ENCODE assay signal across 26 mouse cellular contexts in genomic region chr19:41052247-41052646, GRCm38 (mm10). TPM values are rescaled to one million over a fixed set of nuclear protein-coding genes. Genes with fewer than 3 reads are reported as not detected.
A peak's percentile ranks its signal among the peaks of the same experiment; 100 is the strongest.
DNase-seq lines count a peak whose midpoint lies in the region; ATAC-seq and TF ChIP-seq lines count a peak whose summit lies in the region.
"Had no signal": no experiment of that assay in that cellular context is flagged by ENCODE, and none has a peak within 500 bp of the region (broad histone marks: within the 10 kb centered on the region; RNA-seq: fewer than 3 reads in every experiment).

No protein-coding gene starts in this region.

- no peaks in the 10 kb centered on the region for H3K79me2 ChIP-seq in liver, adult 2 months (ENCODE audit: control insufficient read depth, insufficient read depth, low read length)

- no peaks in the 10 kb centered on the region for H3K36me3 ChIP-seq in kidney, embryonic 14.5 days (ENCODE audit: control insufficient read depth, insufficient read depth, low read length)
- H3K36me3 ChIP-seq in liver, adult 2 months (ENCODE audit: control insufficient read depth, insufficient read depth, low read length), result no peaks in the 10 kb centered on the region
- no peaks in the 10 kb centered on the region for H3K36me3 ChIP-seq in liver, embryonic 12.5 days
- no peaks in the 10 kb centered on the region for H3K36me3 ChIP-seq in stomach, embryonic 15.5 days
- no peaks in the 10 kb centered on the region for H3K36me3 ChIP-seq in stomach, postnatal 0 days (ENCODE audit: control insufficient read depth, insufficient read depth, low read length)
- no peaks in the 10 kb centered on the region for H3K36me3 ChIP-seq in neural tube, embryonic 15.5 days
- H3K36me3 ChIP-seq: embryonic facial prominence, embryonic 12.5 days; heart, embryonic 10.5 days had no signal

- H3K4me2 ChIP-seq in kidney, embryonic 14.5 days (replicated peaks; ENCODE audit: low read depth, low read length), result no peak overlapping the region
- H3K4me2 ChIP-seq in liver, embryonic 12.5 days, result no peak overlapping the region
- no peak overlapping the region for H3K4me2 ChIP-seq in stomach, embryonic 15.5 days
- no peak overlapping the region for H3K4me2 ChIP-seq in stomach, postnatal 0 days (replicated peaks; ENCODE audit: low read depth)
- H3K4me2 ChIP-seq in neural tube, embryonic 15.5 days, result no peak overlapping the region
- H3K4me2 ChIP-seq: embryonic facial prominence, embryonic 12.5 days had no signal

- H3K4me1 ChIP-seq in kidney, embryonic 14.5 days (ENCODE audit: control insufficient read depth, insufficient read depth, low read length), result peaks cover 6% of the 10 kb centered on the region; the same call in 1 of the 2 replicates
- H3K4me1 ChIP-seq in liver, adult 2 months (ENCODE audit: control insufficient read depth, insufficient read depth, low read length), result peaks cover 7% of the 10 kb centered on the region
- no peaks in the 10 kb centered on the region for H3K4me1 ChIP-seq in liver, embryonic 12.5 days
- H3K4me1 ChIP-seq in stomach, embryonic 15.5 days, result no peaks in the 10 kb centered on the region
- no peaks in the 10 kb centered on the region for H3K4me1 ChIP-seq in stomach, postnatal 0 days (replicated peaks; ENCODE audit: control insufficient read depth, insufficient read depth)
- no peaks in the 10 kb centered on the region for H3K4me1 ChIP-seq in neural tube, embryonic 15.5 days
- H3K4me1 ChIP-seq: embryonic facial prominence, embryonic 12.5 days; heart, embryonic 10.5 days had no signal

- no peaks in the 10 kb centered on the region for H3K27me3 ChIP-seq in kidney, embryonic 14.5 days (ENCODE audit: control insufficient read depth, insufficient read depth, low read length)
- H3K27me3 ChIP-seq in liver, adult 2 months (ENCODE audit: control insufficient read depth, insufficient read depth, low read length), result no peaks in the 10 kb centered on the region
- H3K27me3 ChIP-seq in liver, embryonic 12.5 days (replicated peaks), result no peaks in the 10 kb centered on the region
- H3K27me3 ChIP-seq in stomach, embryonic 15.5 days (replicated peaks), result no peaks in the 10 kb centered on the region
- H3K27me3 ChIP-seq in stomach, postnatal 0 days (ENCODE audit: control insufficient read depth, insufficient read depth, low read length), result no peaks in the 10 kb centered on the region
- H3K27me3 ChIP-seq in neural tube, embryonic 15.5 days (replicated peaks), result no peaks in the 10 kb centered on the region
- H3K27me3 ChIP-seq: CH12.LX; embryonic facial prominence, embryonic 12.5 days had no signal

- no peak for TF ChIP-seq EP300 in stomach, postnatal 0 days (optimal IDR thresholded peaks at IDR 0.05)

- 53% methylated on average over 5 of the region's 5 CpGs for WGBS in kidney, embryonic 14.5 days
- 25% methylated on average over 5 of the region's 5 CpGs for WGBS in liver, adult 2 months
- WGBS in liver, embryonic 12.5 days (ENCODE audit: insufficient replicate concordance), result 55% methylated on average over 5 of the region's 5 CpGs
- 45% methylated on average over 5 of the region's 5 CpGs for WGBS in stomach, embryonic 15.5 days
- WGBS in stomach, postnatal 0 days, result 46% methylated on average over 5 of the region's 5 CpGs
- 60% methylated on average over 5 of the region's 5 CpGs for WGBS in neural tube, embryonic 15.5 days

- H3K27ac ChIP-seq in kidney, embryonic 14.5 days (ENCODE audit: low read depth, low read length), result peak overlapping the region; percentile 65
- H3K27ac ChIP-seq in liver, adult 2 months (replicated peaks; ENCODE audit: insufficient read depth, low read depth, low read length), result peak overlapping the region; percentile 42
- H3K27ac ChIP-seq in liver, embryonic 12.5 days, result no peak overlapping the region
- H3K27ac ChIP-seq in stomach, embryonic 15.5 days, result no peak overlapping the region
- H3K27ac ChIP-seq in stomach, postnatal 0 days (replicated peaks), result no peak overlapping the region
- no peak overlapping the region for H3K27ac ChIP-seq in neural tube, embryonic 15.5 days (replicated peaks)
- H3K27ac ChIP-seq: embryonic facial prominence, embryonic 12.5 days; heart, embryonic 10.5 days had no signal

- DNase-seq in kidney, adult 8-10 months, result no peak
- peak; percentile 67 for DNase-seq in liver, adult 2 months (ENCODE audit: extremely low read depth, low read depth, low spot score)
- DNase-seq in stomach, postnatal 0 days (ENCODE audit: low spot score), result no peak
- DNase-seq: adrenal gland, postnatal 14 days; cerebellum, adult 11-12 months; cerebellum, adult 9-10 months; cerebellum, postnatal 25 days; gastrocnemius, postnatal 10 days; heart, adult 18-20 months; heart, postnatal 10 days; heart, postnatal 4 days had no signal

- no peak overlapping the region for H3K4me3 ChIP-seq in kidney, embryonic 14.5 days (ENCODE audit: low read length)
- H3K4me3 ChIP-seq in liver, adult 2 months (ENCODE audit: insufficient read depth, low read depth, low read length), result no peak overlapping the region
- H3K4me3 ChIP-seq in liver, embryonic 12.5 days, result no peak overlapping the region
- H3K4me3 ChIP-seq in stomach, embryonic 15.5 days (replicated peaks), result no peak overlapping the region
- H3K4me3 ChIP-seq in stomach, postnatal 0 days (ENCODE audit: low read depth, low read length), result no peak overlapping the region
- no peak overlapping the region for H3K4me3 ChIP-seq in neural tube, embryonic 15.5 days (replicated peaks)
- H3K4me3 ChIP-seq: embryonic facial prominence, embryonic 12.5 days; heart, embryonic 10.5 days had no signal

- TF ChIP-seq POLR2A in liver, adult 2 months (IDR thresholded peaks at IDR 0.05; ENCODE audit: extremely low read depth, insufficient read depth, low read length), result no peak

- peak; percentile 60 for ATAC-seq in kidney, embryonic 14.5 days (ENCODE audit: low FRiP score, low TSS enrichment)
- ATAC-seq in liver, embryonic 12.5 days, result no peak
- ATAC-seq in stomach, embryonic 15.5 days (ENCODE audit: insufficient read depth, low FRiP score, low read depth), result peak; percentile 73
- ATAC-seq in stomach, postnatal 0 days (ENCODE audit: low FRiP score, low TSS enrichment), result no peak
- no peak for ATAC-seq in neural tube, embryonic 15.5 days (ENCODE audit: low FRiP score)
- ATAC-seq: activated CD4-positive, CD25-positive, alpha-beta regulatory T cell, adult 4 months; forebrain, embryonic 16.5 days; Patski had no signal

- H3K9ac ChIP-seq in kidney, embryonic 14.5 days (ENCODE audit: low read depth, low read length), result no peak overlapping the region
- no peak overlapping the region for H3K9ac ChIP-seq in liver, adult 2 months (ENCODE audit: low read depth, low read length)
- H3K9ac ChIP-seq in liver, embryonic 12.5 days, result no peak overlapping the region
- H3K9ac ChIP-seq in stomach, embryonic 15.5 days, result no peak overlapping the region
- H3K9ac ChIP-seq in stomach, postnatal 0 days (ENCODE audit: low read length), result no peak overlapping the region
- no peak overlapping the region for H3K9ac ChIP-seq in neural tube, embryonic 15.5 days (replicated peaks)
- H3K9ac ChIP-seq: embryonic facial prominence, embryonic 12.5 days had no signal

- TF ChIP-seq CTCF in liver, adult 2 months (IDR thresholded peaks at IDR 0.05; ENCODE audit: low read depth, low read length), result no peak
- TF ChIP-seq CTCF in stomach, postnatal 0 days (IDR thresholded peaks at IDR 0.05; ENCODE audit: low read depth), result no peak

- H3K9me3 ChIP-seq in kidney, embryonic 14.5 days (ENCODE audit: control insufficient read depth, low read length), result no peaks in the 10 kb centered on the region
- no peaks in the 10 kb centered on the region for H3K9me3 ChIP-seq in liver, embryonic 12.5 days (replicated peaks)
- H3K9me3 ChIP-seq in stomach, embryonic 15.5 days, result no peaks in the 10 kb centered on the region
- no peaks in the 10 kb centered on the region for H3K9me3 ChIP-seq in stomach, postnatal 0 days (ENCODE audit: control insufficient read depth, low read length)
- no peaks in the 10 kb centered on the region for H3K9me3 ChIP-seq in neural tube, embryonic 15.5 days (replicated peaks)
- H3K9me3 ChIP-seq: embryonic facial prominence, embryonic 12.5 days; heart, embryonic 10.5 days had no signal

RNA-seq across cellular contexts. Expression of gene Dntt, which starts 23.2 kb away (rescaled TPM):
- 0.16 and 0.19 TPM in 2 replicates for polyA plus RNA-seq in kidney, embryonic 14.5 days (2014; fragmentation: Nextera tagmentation; extraction: Ambion mirVana)
- 0.87 and 1.4 TPM in 2 replicates for total RNA-seq in liver, adult 2 months (2014; rRNA removed)
- 0.39 and 1.0 TPM in 2 replicates for polyA plus RNA-seq in liver, adult 2 months (2012; rRNA removed)
- 0.06 TPM in 1 of 2 replicates, not detected in the other for polyA plus RNA-seq in liver, embryonic 12.5 days (2016; fragmentation: Nextera tagmentation; extraction: Ambion mirVana)
- 0.06 TPM in 1 of 2 replicates, not detected in the other for polyA plus RNA-seq in stomach, embryonic 15.5 days (2015; fragmentation: Nextera tagmentation; extraction: Ambion mirVana)
- not detected in 2 replicates for polyA plus RNA-seq in stomach, postnatal 0 days (2015; fragmentation: Nextera tagmentation; extraction: Ambion mirVana)
- 0.23 and 0.38 TPM in 2 replicates for polyA plus RNA-seq in neural tube, embryonic 15.5 days (2015; fragmentation: Nextera tagmentation; extraction: Ambion mirVana)
- total RNA-seq: adrenal gland, adult 18-20 months; heart, adult 18-20 months; heart, postnatal 4 days had no signal
- polyA plus RNA-seq: cortical plate, adult 2 months; embryonic facial prominence, embryonic 12.5 days; forebrain, embryonic 11.5 days; forebrain, embryonic 16.5 days; heart, embryonic 14.5 days had no signal

RNA-seq across cellular contexts. Expression of gene Opalin, which starts 24.7 kb away (rescaled TPM):
- polyA plus RNA-seq in kidney, embryonic 14.5 days (2014; fragmentation: Nextera tagmentation; extraction: Ambion mirVana), result not detected in 2 replicates
- not detected in 2 replicates for total RNA-seq in liver, adult 2 months (2014; rRNA removed)
- polyA plus RNA-seq in liver, adult 2 months (2012; rRNA removed), result not detected in 2 replicates
- polyA plus RNA-seq in liver, embryonic 12.5 days (2016; fragmentation: Nextera tagmentation; extraction: Ambion mirVana), result not detected in 2 replicates
- polyA plus RNA-seq in stomach, embryonic 15.5 days (2015; fragmentation: Nextera tagmentation; extraction: Ambion mirVana), result not detected in 2 replicates
- polyA plus RNA-seq in stomach, postnatal 0 days (2015; fragmentation: Nextera tagmentation; extraction: Ambion mirVana), result not detected in 2 replicates
- not detected in 2 replicates for polyA plus RNA-seq in neural tube, embryonic 15.5 days (2015; fragmentation: Nextera tagmentation; extraction: Ambion mirVana)
- total RNA-seq: adrenal gland, adult 18-20 months; adrenal gland, postnatal 14 days; CH12.LX; gastrocnemius, postnatal 10 days; gastrocnemius, postnatal 4 days; heart, adult 18-20 months; heart, postnatal 10 days; heart, postnatal 4 days had no signal
- polyA plus RNA-seq: embryonic facial prominence, embryonic 12.5 days; forebrain, embryonic 11.5 days; forebrain, embryonic 16.5 days; heart, embryonic 10.5 days; Patski had no signal

RNA-seq across cellular contexts. Expression of gene Blnk, which starts 57.9 kb away (rescaled TPM):
- 10.5 and 11.9 TPM in 2 replicates for polyA plus RNA-seq in kidney, embryonic 14.5 days (2014; fragmentation: Nextera tagmentation; extraction: Ambion mirVana)
- total RNA-seq in liver, adult 2 months (2014; rRNA removed), result 0.74 and 0.87 TPM in 2 replicates
- polyA plus RNA-seq in liver, adult 2 months (2012; rRNA removed), result 0.32 and 1.1 TPM in 2 replicates
- polyA plus RNA-seq in liver, embryonic 12.5 days (2016; fragmentation: Nextera tagmentation; extraction: Ambion mirVana), result 0.37 and 0.45 TPM in 2 replicates
- 5.7 and 6.7 TPM in 2 replicates for polyA plus RNA-seq in stomach, embryonic 15.5 days (2015; fragmentation: Nextera tagmentation; extraction: Ambion mirVana)
- 8.7 and 9.9 TPM in 2 replicates for polyA plus RNA-seq in stomach, postnatal 0 days (2015; fragmentation: Nextera tagmentation; extraction: Ambion mirVana)
- polyA plus RNA-seq in neural tube, embryonic 15.5 days (2015; fragmentation: Nextera tagmentation; extraction: Ambion mirVana), result 1.0 and 3.7 TPM in 2 replicates

Comparison
In these comparisons a context has a peak if more than half of its experiments do, and no peak if none do; other contexts are left out.
1. ATAC-seq: peak in kidney, embryonic 14.5 days (single experiment) and stomach, embryonic 15.5 days (single experiment); none in liver, embryonic 12.5 days (single experiment), stomach, postnatal 0 days (single experiment) and neural tube, embryonic 15.5 days (single experiment).
2. H3K27ac ChIP-seq: peak in kidney, embryonic 14.5 days (single experiment) and liver, adult 2 months (single experiment); none in liver, embryonic 12.5 days (single experiment), stomach, embryonic 15.5 days (single experiment), stomach, postnatal 0 days (single experiment) and neural tube, embryonic 15.5 days (single experiment).